Mouse (Mus musculus): Measurements from ENCODE around the gene Robo1.

DNA sequence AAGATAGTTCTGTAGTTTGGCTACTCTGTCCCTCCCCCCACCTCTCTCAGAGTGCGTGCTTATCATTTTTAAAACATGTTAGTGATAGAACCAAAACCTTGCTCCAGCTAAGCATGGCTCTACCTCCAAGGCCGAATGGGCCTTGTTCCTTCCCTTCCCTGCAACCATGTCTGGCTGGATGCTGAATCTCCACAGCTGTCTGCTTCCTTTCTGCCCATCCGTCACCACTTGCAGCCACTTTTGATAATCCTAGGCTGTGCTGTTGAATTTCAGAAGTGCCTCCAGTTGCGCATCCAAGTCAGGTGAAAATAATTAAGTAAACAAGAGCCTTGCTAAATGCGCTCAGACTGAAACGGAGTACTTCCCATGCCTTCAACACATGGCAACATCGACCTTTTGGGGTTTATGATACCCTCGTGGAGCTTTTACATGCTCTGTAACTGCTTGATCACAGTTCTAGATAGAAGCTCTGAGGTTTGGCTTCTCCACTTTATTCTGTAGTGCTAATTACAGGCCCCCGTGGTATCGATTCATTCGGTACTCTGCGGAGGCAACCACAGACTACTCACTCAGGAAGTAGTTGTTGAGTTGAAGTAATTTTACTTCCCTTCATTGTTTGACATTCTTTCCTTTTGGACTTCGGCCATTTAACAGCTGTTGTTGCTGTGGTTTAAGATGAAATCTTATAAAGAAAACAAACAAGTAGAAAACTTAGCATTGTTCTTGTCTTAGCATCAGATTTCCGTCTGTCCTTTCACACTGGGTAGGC, 413.8 kb downstream of the Robo1 start:
- TF ChIP-seq POLR2A (IDR thresholded peaks at IDR 0.05; ENCODE audit: low read depth, low read length) (no peak), CTCF (conservative IDR thresholded peaks at IDR 0.05; ENCODE audit: insufficient read depth, insufficient read length, low read depth, low read length) (no peak)
